Mouse (Mus musculus) inflammation-experienced regulatory T-cells, adult 6 months (primary cell): ENCODE measurements around the gene Ccnyl1. TPM values are rescaled to one million over a fixed set of nuclear protein-coding genes. Genes with fewer than 3 reads are reported as not detected.
"Not testable (repeated sequence)": the region's sequence is repeated elsewhere in the genome, so short reads cannot be mapped to it uniquely, and the experiment has no call there.

ENCODE experiments used
- ATAC-seq: one replicate; pipeline ENCODE4 v1.8.0; 2017
- polyA plus RNA-seq, 3 experiments: library from polyadenylated mRNA; unstranded; fragments of 100-300 nt; shearing (Covaris generic); gene quantifications; one replicate each; pipeline ENCODE4 v1.2.1; 2017

The Ccnyl1 gene
- polyA plus RNA-seq: 1 to 10 TPM; 1.1 to 1.6 (median 1.4) TPM

GRCm38 (mm10) chr1:64690213-64691013, at the start of gene Ccnyl1:
Ccnyl1 (plus strand) TSS chr1:64690455.
- ATAC-seq: peak; percentile 97

- ATAC-seq: no peak
Measured at GRCm38 (mm10) chr1:64641069-64641468, 49.2 kb upstream of the Ccnyl1 start.

GRCm38 (mm10) chr1:64642541-64642940, 47.7 kb upstream of the Ccnyl1 start:
- not testable (repeated sequence) for ATAC-seq

GRCm38 (mm10) chr1:64644513-64644912, 45.7 kb upstream of the Ccnyl1 start:
- no peak for ATAC-seq

GRCm38 (mm10) chr1:64649362-64650124, 40.7 kb upstream of the Ccnyl1 start:
- no peak for ATAC-seq

GRCm38 (mm10) chr1:64653701-64654100, 36.6 kb upstream of the Ccnyl1 start:
- no peak for ATAC-seq

GRCm38 (mm10) chr1:64655415-64655814, 34.8 kb upstream of the Ccnyl1 start:
- ATAC-seq: no peak

GRCm38 (mm10) chr1:64656423-64657129, 33.7 kb upstream of the Ccnyl1 start:
- no peak for ATAC-seq

GRCm38 (mm10) chr1:64658876-64659275, 31.4 kb upstream of the Ccnyl1 start:
- no peak for ATAC-seq

- ATAC-seq: no peak
Measured at GRCm38 (mm10) chr1:64667111-64667633, 23.1 kb upstream of the Ccnyl1 start.

GRCm38 (mm10) chr1:64669451-64669850, 20.8 kb upstream of the Ccnyl1 start:
- no peak for ATAC-seq

- ATAC-seq: no peak
Measured at GRCm38 (mm10) chr1:64673931-64674330, 16.3 kb upstream of the Ccnyl1 start.

GRCm38 (mm10) chr1:64676060-64676839, 14.0 kb upstream of the Ccnyl1 start:
- ATAC-seq: no peak

GRCm38 (mm10) chr1:64681499-64681898, 8.8 kb upstream of the Ccnyl1 start:
- no peak for ATAC-seq

GRCm38 (mm10) chr1:64683039-64683438, 7.2 kb upstream of the Ccnyl1 start:
- ATAC-seq: no peak

GRCm38 (mm10) chr1:64684440-64684839, 5.8 kb upstream of the Ccnyl1 start:
- no peak for ATAC-seq

GRCm38 (mm10) chr1:64688046-64688445, 2.2 kb upstream of the Ccnyl1 start:
- no peak for ATAC-seq

- ATAC-seq: no peak
Measured at GRCm38 (mm10) chr1:64689561-64690212, 568 bp upstream of the Ccnyl1 start.

- ATAC-seq: no peak
Measured at GRCm38 (mm10) chr1:64691121-64691551, 881 bp downstream of the Ccnyl1 start.

- ATAC-seq: no peak
Measured at GRCm38 (mm10) chr1:64691581-64691980, 1.3 kb downstream of the Ccnyl1 start.

- no peak for ATAC-seq
Measured at GRCm38 (mm10) chr1:64695156-64695555, 4.9 kb downstream of the Ccnyl1 start.
